Mouse (Mus musculus) MEL (cell line): ENCODE data around the gene Ccdc185. TPM values are rescaled to one million over a fixed set of nuclear protein-coding genes. Genes with fewer than 3 reads are reported as not detected.

Experiments used
- DNase-seq: peaks from one replicate; pipeline ENCODE4 v3.0.0; 2011; ENCODE audit warnings: low read depth, low spot score
- H3K27ac ChIP-seq: 2 replicates; pipeline ENCODE4 v1.5.1; 2012; ENCODE audit warnings: low read depth, mild to moderate bottlenecking, control low read depth, low read length, moderate library complexity; ENCODE audit not compliant: control insufficient read depth
- H3K27me3 ChIP-seq, 2 experiments: fragments of 150-350 bp in 1 of 2; sonication (generic) in 1 of 2; 2 replicates each; pipeline ENCODE4 v1.6.1; 2012; ENCODE audit warnings: low read length in 2 of 2, mild to moderate bottlenecking in 2 of 2, improper control_type of control experiment in 1 of 2, moderate library complexity in 1 of 2; ENCODE audit not compliant: insufficient read depth in 2 of 2, control insufficient read depth in 1 of 2
- H3K36me3 ChIP-seq, 2 experiments: 2 replicates each; pipeline ENCODE4 v1.6.1; 2012 to 2014; ENCODE audit warnings: low read length in 2 of 2, improper control_type of control experiment in 1 of 2, inconsistent platforms in 1 of 2, mild to moderate bottlenecking in 1 of 2; ENCODE audit not compliant: insufficient read depth in 2 of 2, control insufficient read depth in 1 of 2
- H3K4me1 ChIP-seq, 2 experiments: fragments of 150-350 bp in 1 of 2; sonication (generic) in 1 of 2; 2 replicates each; pipeline ENCODE4 v1.6.1; 2012; ENCODE audit warnings: low read length in 2 of 2, improper control_type of control experiment in 1 of 2, mild to moderate bottlenecking in 1 of 2; ENCODE audit not compliant: insufficient read depth in 2 of 2, control insufficient read depth in 1 of 2
- H3K4me3 ChIP-seq, 2 experiments: fragments of 150-350 bp in 1 of 2; sonication (generic) in 1 of 2; 2 replicates each; pipeline ENCODE4 v1.5.1; 2012; ENCODE audit warnings: low read depth in 2 of 2, low read length in 2 of 2, mild to moderate bottlenecking in 2 of 2, moderate library complexity in 2 of 2, control low read depth in 1 of 2, improper control_type of control experiment in 1 of 2; ENCODE audit not compliant: control insufficient read depth in 1 of 2, insufficient read depth in 1 of 2
- H3K79me2 ChIP-seq: 2 replicates; pipeline ENCODE4 v1.6.1; 2012; ENCODE audit warnings: mild to moderate bottlenecking, low read length, moderate library complexity; ENCODE audit not compliant: control insufficient read depth, poor library complexity, insufficient read depth
- H3K9ac ChIP-seq: 2 replicates; pipeline ENCODE4 v1.6.1; 2012; ENCODE audit warnings: low read depth, mild to moderate bottlenecking, control low read depth, low read length, moderate library complexity; ENCODE audit not compliant: control insufficient read depth, poor library complexity, severe bottlenecking
- H3K9me3 ChIP-seq: fragments of 150-350 bp; sonication (generic); replicated peaks from 2 replicates; pipeline ENCODE4 v1.6.1; 2012; ENCODE audit warnings: mild to moderate bottlenecking, low read length, improper control_type of control experiment, moderate library complexity; ENCODE audit not compliant: insufficient read depth
- BHLHE40 ChIP-seq: IDR thresholded peaks from 2 replicates; pipeline ENCODE4 v1.6.1; 2012; ENCODE audit warnings: low read depth, mild to moderate bottlenecking, inconsistent platforms, low read length, improper control_type of control experiment, borderline replicate concordance
- CHD2 ChIP-seq: IDR thresholded peaks from 2 replicates; pipeline ENCODE4 v1.6.1; 2011; ENCODE audit warnings: low read length, improper control_type of control experiment
- E2F4 ChIP-seq: IDR thresholded peaks from 2 replicates; pipeline ENCODE4 v1.6.1; 2011; ENCODE audit warnings: low read depth, low read length, improper control_type of control experiment, borderline replicate concordance
- ELF1 ChIP-seq: IDR thresholded peaks from 2 replicates; pipeline ENCODE4 v1.6.1; 2014; ENCODE audit warnings: low read depth, mild to moderate bottlenecking, inconsistent platforms, low read length, improper control_type of control experiment, moderate library complexity
- ETS1 ChIP-seq: IDR thresholded peaks from 2 replicates; pipeline ENCODE4 v1.6.1; 2012; ENCODE audit warnings: low read depth, mild to moderate bottlenecking, inconsistent platforms, low read length, improper control_type of control experiment, moderate library complexity
- GATA1 ChIP-seq: IDR thresholded peaks from 2 replicates; pipeline ENCODE4 v1.6.1; 2011; ENCODE audit warnings: low read depth, low read length, improper control_type of control experiment
- KAT2A ChIP-seq: conservative IDR thresholded peaks from 2 replicates; pipeline ENCODE4 v1.6.1; 2012; ENCODE audit warnings: low read depth, low read length, improper control_type of control experiment, inconsistent platforms
- MAFK ChIP-seq: IDR thresholded peaks from 2 replicates; pipeline ENCODE4 v1.6.1; 2011; ENCODE audit warnings: low read depth, mild to moderate bottlenecking, low read length, improper control_type of control experiment, borderline replicate concordance
- MAX ChIP-seq: IDR thresholded peaks from 2 replicates; pipeline ENCODE4 v1.6.1; 2011; ENCODE audit warnings: low read length, improper control_type of control experiment
- MAZ ChIP-seq: IDR thresholded peaks from 2 replicates; pipeline ENCODE4 v1.6.1; 2012; ENCODE audit warnings: low read depth, mild to moderate bottlenecking, inconsistent platforms, low read length, improper control_type of control experiment
- MEF2A ChIP-seq: IDR thresholded peaks from 2 replicates; pipeline ENCODE4 v1.6.1; 2014; ENCODE audit warnings: low read depth, mild to moderate bottlenecking, inconsistent platforms, low read length, improper control_type of control experiment; ENCODE audit not compliant: poor library complexity, insufficient replicate concordance, severe bottlenecking; ENCODE audit errors: extremely low read depth
- MYC ChIP-seq: IDR thresholded peaks from 2 replicates; pipeline ENCODE4 v1.6.1; 2011; ENCODE audit warnings: low read depth, mild to moderate bottlenecking, low read length, improper control_type of control experiment, moderate library complexity
- NELFE ChIP-seq: IDR thresholded peaks from 2 replicates; pipeline ENCODE4 v1.6.1; 2011; ENCODE audit warnings: low read depth, low read length, improper control_type of control experiment
- NRF1 ChIP-seq: IDR thresholded peaks from 2 replicates; pipeline ENCODE4 v1.6.1; 2014; ENCODE audit warnings: low read depth, mild to moderate bottlenecking, inconsistent platforms, low read length, improper control_type of control experiment, moderate library complexity; ENCODE audit not compliant: poor library complexity, insufficient read depth, severe bottlenecking
- POLR2AphosphoS5 ChIP-seq: IDR thresholded peaks from 2 replicates; pipeline ENCODE4 v1.6.1; 2012; ENCODE audit warnings: low read depth, borderline replicate concordance, mild to moderate bottlenecking, inconsistent platforms, low read length, moderate library complexity, mixed read lengths
- RAD21 ChIP-seq: IDR thresholded peaks from 2 replicates; pipeline ENCODE4 v1.6.1; 2011; ENCODE audit warnings: mild to moderate bottlenecking, low read depth, low read length, improper control_type of control experiment
- RCOR1 ChIP-seq: IDR thresholded peaks from 2 replicates; pipeline ENCODE4 v1.6.1; 2012; ENCODE audit warnings: low read depth, mild to moderate bottlenecking, inconsistent platforms, low read length, improper control_type of control experiment
- TAL1 ChIP-seq: IDR thresholded peaks from 2 replicates; pipeline ENCODE4 v1.6.1; 2012; ENCODE audit warnings: mild to moderate bottlenecking, inconsistent platforms, low read length, moderate library complexity, mixed read lengths
- TCF12 ChIP-seq: IDR thresholded peaks from 2 replicates; pipeline ENCODE4 v1.6.1; 2014; ENCODE audit warnings: low read depth, mild to moderate bottlenecking, inconsistent platforms, low read length, improper control_type of control experiment, moderate library complexity
- USF2 ChIP-seq, 2 experiments: IDR thresholded peaks; 2 replicates each; pipeline ENCODE4 v1.6.1; 2011 to 2012; ENCODE audit warnings: improper control_type of control experiment in 2 of 2, low read length in 2 of 2, borderline replicate concordance in 1 of 2, inconsistent platforms in 1 of 2, low read depth in 1 of 2, mild to moderate bottlenecking in 1 of 2; ENCODE audit not compliant: insufficient read depth in 1 of 2
- ZKSCAN1 ChIP-seq: IDR thresholded peaks from 2 replicates; pipeline ENCODE4 v1.6.1; 2012; ENCODE audit warnings: low read depth, mild to moderate bottlenecking, inconsistent platforms, low read length, improper control_type of control experiment, moderate library complexity
- ZNF384 ChIP-seq: IDR thresholded peaks from 2 replicates; pipeline ENCODE4 v1.6.1; 2012; ENCODE audit warnings: low read depth, mild to moderate bottlenecking, inconsistent platforms, low read length, improper control_type of control experiment
- polyA plus RNA-seq, 2 experiments: library from polyadenylated mRNA; stranded (reverse) in 1 of 2; unstranded in 1 of 2; fragments of >175 nt in 1 of 2; fragments of >200 nt in 1 of 2; gene quantifications; 2 replicates each; pipeline versions ENCODE4 v1.2.1 to v1.2.4; 2012; ENCODE audit warnings: low replicate concordance in 2 of 2, low read depth in 1 of 2; ENCODE audit not compliant: insufficient read length in 2 of 2, insufficient read depth in 1 of 2, missing spikeins in 1 of 2
- total RNA-seq: library from RNA; depleted of rRNA; stranded (reverse); fragments of 300-350 nt; gene quantifications from 2 replicates; pipeline ENCODE4 v1.2.3, GENCODE M21; 2012

Ccdc185 gene
- total and polyA plus RNA-seq, 3 experiments, result not detected

DNA sequence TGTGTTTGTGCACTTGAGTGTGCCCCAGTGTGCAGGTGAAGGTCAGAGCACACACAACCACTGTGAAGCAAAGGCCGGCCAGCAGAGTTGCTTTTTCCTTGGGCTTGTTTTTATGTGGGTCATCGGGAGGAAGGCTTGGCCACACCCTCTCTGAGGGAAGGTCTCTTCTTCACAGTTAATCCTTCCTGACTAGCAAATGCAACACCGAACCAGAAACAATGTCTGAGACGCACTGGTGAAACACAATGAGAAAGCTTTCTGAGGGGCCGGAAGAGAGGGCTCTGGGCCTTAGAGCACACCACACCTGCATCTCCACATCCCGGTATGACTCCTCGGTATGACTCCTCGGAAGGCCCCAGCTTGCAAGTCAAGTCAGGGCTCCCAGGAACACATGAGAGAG, 2.3 kb upstream of the Ccdc185 start:
- H3K36me3 ChIP-seq, result no peaks in the 10 kb centered on the region
- H3K27ac ChIP-seq, result no peak overlapping the region
- no peaks in the 10 kb centered on the region for H3K27me3 ChIP-seq
- H3K9me3 ChIP-seq, result no peaks in the 10 kb centered on the region
- H3K4me3 ChIP-seq, result no peak overlapping the region
- no peak for TF ChIP-seq NELFE
- no peak for TF ChIP-seq USF2 (IDR thresholded peaks at IDR 0.05; ENCODE audit: borderline replicate concordance in 1 of 2, insufficient read depth in 1 of 2, low read depth in 1 of 2, low read length in 2 of 2)
- no peak for TF ChIP-seq MAZ
- no peak for TF ChIP-seq ELF1
- TF ChIP-seq TCF12, result no peak
- TF ChIP-seq POLR2AphosphoS5, result no peak
- TF ChIP-seq MAX, result no peak
- no peak for TF ChIP-seq RAD21
- TF ChIP-seq ETS1, result no peak
- no peak for TF ChIP-seq MEF2A
- no peak for TF ChIP-seq BHLHE40
- TF ChIP-seq MYC, result no peak
- TF ChIP-seq CHD2, result no peak
- no peak for TF ChIP-seq GATA1
- no peak for TF ChIP-seq ZKSCAN1
- TF ChIP-seq KAT2A, result no peak
- H3K4me1 ChIP-seq, result no peaks in the 10 kb centered on the region
- no peak for DNase-seq
- no peaks in the 10 kb centered on the region for H3K79me2 ChIP-seq
- no peak overlapping the region for H3K9ac ChIP-seq

GRCm38 (mm10) chr1:182747834-182748233, 1.1 kb downstream of the Ccdc185 start:
- Histone ChIP-seq H3K27ac (no peak overlapping the region), H3K36me3 (no peaks in the 10 kb centered on the region), H3K4me1 (no peaks in the 10 kb centered on the region), H3K79me2 (no peaks in the 10 kb centered on the region), H3K27me3 (no peaks in the 10 kb centered on the region), H3K4me3 (no peak overlapping the region), H3K9ac (no peak overlapping the region), H3K9me3 (no peaks in the 10 kb centered on the region)
- no peak for DNase-seq
- TF ChIP-seq E2F4 (no peak), TAL1 (no peak), KAT2A (no peak), MAFK (no peak), RCOR1 (no peak), NRF1 (no peak), ZNF384 (no peak), NELFE (no peak), MAZ (no peak), RAD21 (no peak), MYC (no peak), USF2 (IDR thresholded peaks at IDR 0.05; ENCODE audit: borderline replicate concordance in 1 of 2, insufficient read depth in 1 of 2, low read depth in 1 of 2, low read length in 2 of 2) (no peak)
